Mouse (Mus musculus) large intestine, adult 2 months (tissue): Measurements from ENCODE around the gene Tbc1d12. TPM values are rescaled to one million over a fixed set of nuclear protein-coding genes. Genes with fewer than 3 reads are reported as not detected.
"Not testable (repeated sequence)": the region's sequence is repeated elsewhere in the genome, so short reads cannot be mapped to it uniquely, and the experiment has no call there.

Source experiments
- DNase-seq: peaks from one replicate; pipeline ENCODE4 v3.0.0-alpha.2; 2012; ENCODE audit warnings: low read depth, low spot score
- WGBS: fragments of 180-500 bp; shearing (Covaris S2); methylation state at CpG from one replicate; pipeline ENCODE4 v1.1.7; 2018; 5-methylcytosine and 5-hydroxymethylcytosine counted together
- polyA plus RNA-seq: library from polyadenylated mRNA; depleted of rRNA; stranded (reverse); fragments of >200 nt; gene quantifications from 2 replicates; pipeline ENCODE4 v1.2.3, GENCODE M21; 2012; rRNA removed

The Tbc1d12 gene
- polyA plus RNA-seq = 0.83 and 1.7 TPM in 2 replicates

- DNase-seq = peak; percentile 76
- WGBS = under 1% methylated on average over 99 of the region's 101 CpGs
Measured at GRCm38 (mm10) chr19:38836438-38837170, at the start of gene Tbc1d12. TSS of gene Tbc1d12 (plus strand) at chr19:38836579.

- no peak for DNase-seq
- 94% methylated on average over 6 of the region's 6 CpGs for WGBS
Measured at GRCm38 (mm10) chr19:38787756-38788155, 48.6 kb upstream of the Tbc1d12 start.

- WGBS = 84% methylated on average over 7 of the region's 7 CpGs
- no peak for DNase-seq
Measured at GRCm38 (mm10) chr19:38793563-38794045, 42.8 kb upstream of the Tbc1d12 start.

GRCm38 (mm10) chr19:38796546-38796945 is 39.8 kb upstream of the Tbc1d12 start:
- 69% methylated on average over 5 of the region's 5 CpGs for WGBS
- no peak for DNase-seq

GRCm38 (mm10) chr19:38798291-38798690 is 38.1 kb upstream of the Tbc1d12 start:
- no peak for DNase-seq

GRCm38 (mm10) chr19:38798801-38799200 is 37.6 kb upstream of the Tbc1d12 start:
- DNase-seq = no peak
- WGBS = 78% methylated on average over 6 of the region's 6 CpGs

More at GRCm38 (mm10) chr19:38798291-38798690, 38.1 kb upstream of the Tbc1d12 start:
- WGBS = 86% methylated on average over 1 of the region's 1 CpGs

GRCm38 (mm10) chr19:38818191-38818590 is 18.2 kb upstream of the Tbc1d12 start:
- WGBS = 14% methylated on average over 8 of the region's 8 CpGs
- no peak for DNase-seq

GRCm38 (mm10) chr19:38818766-38819426 is 17.5 kb upstream of the Tbc1d12 start, which contains the start of gene Noc3l:
TSS of gene Noc3l (minus strand) at chr19:38819237.
- WGBS = under 1% methylated on average over 38 of the region's 38 CpGs
- peak; percentile 55 for DNase-seq

- 9% methylated on average over 16 of the region's 16 CpGs for WGBS
Measured at GRCm38 (mm10) chr19:38819427-38819802, 17.0 kb upstream of the Tbc1d12 start.

GRCm38 (mm10) chr19:38820186-38820804 is 16.1 kb upstream of the Tbc1d12 start:
- DNase-seq = no peak
- 87% methylated on average over 4 of the region's 4 CpGs for WGBS

More at GRCm38 (mm10) chr19:38819427-38819802, 17.0 kb upstream of the Tbc1d12 start:
- no peak for DNase-seq

GRCm38 (mm10) chr19:38833224-38833623 is 3.2 kb upstream of the Tbc1d12 start:
- no peak for DNase-seq
- WGBS = 22% methylated on average over 1 of the region's 1 CpGs

- no peak for DNase-seq
- 15% methylated on average over 10 of the region's 10 CpGs for WGBS
Measured at GRCm38 (mm10) chr19:38836084-38836437, 318 bp upstream of the Tbc1d12 start.

- WGBS = under 1% methylated on average over 53 of the region's 54 CpGs
- DNase-seq = no peak
Measured at GRCm38 (mm10) chr19:38837171-38837641, 827 bp downstream of the Tbc1d12 start.

- WGBS = 77% methylated on average over 5 of the region's 5 CpGs
- DNase-seq = no peak
Measured at GRCm38 (mm10) chr19:38844817-38845216, 8.4 kb downstream of the Tbc1d12 start.

- 68% methylated on average over 2 of the region's 2 CpGs for WGBS
- no peak for DNase-seq
Measured at GRCm38 (mm10) chr19:38846373-38846772, 10.0 kb downstream of the Tbc1d12 start.

GRCm38 (mm10) chr19:38858224-38858623 is 21.8 kb downstream of the Tbc1d12 start:
- 95% methylated on average over 3 of the region's 3 CpGs for WGBS
- DNase-seq = no peak

- 91% methylated on average over 6 of the region's 6 CpGs for WGBS
- DNase-seq = no peak
Measured at GRCm38 (mm10) chr19:38862523-38862922, 26.1 kb downstream of the Tbc1d12 start.

- 65% methylated on average over 5 of the region's 8 CpGs for WGBS
- not testable (repeated sequence) for DNase-seq
Measured at GRCm38 (mm10) chr19:38874825-38875224, 38.4 kb downstream of the Tbc1d12 start.

GRCm38 (mm10) chr19:38880300-38880699 is 43.9 kb downstream of the Tbc1d12 start:
- no peak for DNase-seq
